Comparison of ENCODE assay signal across 8 mouse cellular contexts in the genomic region with DNA sequence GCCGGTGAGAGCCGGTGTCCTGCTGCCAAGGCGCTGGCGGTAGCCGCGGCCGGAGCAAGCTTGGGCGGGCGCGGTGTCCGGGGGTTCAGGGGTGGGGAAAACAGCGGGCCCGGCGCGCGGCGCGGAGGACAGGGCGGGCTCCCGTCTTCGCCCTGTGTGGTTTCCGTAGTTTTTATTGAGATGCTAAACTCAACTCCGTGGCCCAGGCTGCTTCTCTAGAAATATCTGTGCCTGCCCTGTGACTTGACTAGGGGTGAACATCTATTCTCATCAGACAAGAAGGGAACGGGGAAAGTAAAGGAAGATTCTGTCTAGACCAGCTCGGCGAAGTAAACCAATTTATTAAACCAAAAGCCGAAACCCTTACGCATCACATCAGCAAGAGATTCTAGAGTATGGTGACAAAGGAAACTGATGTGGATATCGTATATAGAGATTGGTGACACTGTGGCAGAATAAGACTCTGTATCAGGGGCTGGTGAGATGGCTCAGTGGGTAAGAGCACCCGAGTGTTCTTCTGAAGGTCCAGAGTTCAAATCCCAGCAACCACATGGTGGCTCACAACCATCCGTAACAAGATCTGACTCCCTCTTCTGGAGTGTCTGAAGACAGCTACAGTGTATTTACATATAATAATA. TPM values are rescaled to one million over a fixed set of nuclear protein-coding genes. Genes with fewer than 3 reads are reported as not detected.
DNase-seq lines count a peak whose midpoint lies in the region; ATAC-seq and TF ChIP-seq lines count a peak whose summit lies in the region.

No protein-coding gene starts in this region.

- peaks cover 16% of the 10 kb centered on the region for H3K4me1 ChIP-seq in heart, embryonic 15.5 days (replicated peaks)
- peaks cover 0 to 6% of the 10 kb centered on the region in 2 experiments; a peak in 2 of 4 replicates for H3K4me1 ChIP-seq in MEL (ENCODE audit: control insufficient read depth in 1 of 2, insufficient read depth in 2 of 2, low read length in 2 of 2)
- H3K4me1 ChIP-seq in hindbrain, embryonic 11.5 days (replicated peaks; ENCODE audit: control insufficient read depth, insufficient read depth, low read length) = no peaks in the 10 kb centered on the region
- H3K4me1 ChIP-seq in midbrain, embryonic 12.5 days = peaks cover 18% of the 10 kb centered on the region

- H3K27me3 ChIP-seq in heart, embryonic 15.5 days = no peaks in the 10 kb centered on the region
- H3K27me3 ChIP-seq in MEL (ENCODE audit: control insufficient read depth in 1 of 2, insufficient read depth in 2 of 2, low read length in 2 of 2) = no peaks in the 10 kb centered on the region
- peaks cover 7% of the 10 kb centered on the region for H3K27me3 ChIP-seq in hindbrain, embryonic 11.5 days (ENCODE audit: control insufficient read depth, insufficient read depth, low read length)
- peaks cover 15% of the 10 kb centered on the region for H3K27me3 ChIP-seq in midbrain, embryonic 12.5 days

- no peak for DNase-seq in heart, adult 18-20 months
- no peak for DNase-seq in MEL (ENCODE audit: low read depth, low spot score)
- no peak for DNase-seq in hindbrain, embryonic 11.5 days (ENCODE audit: low spot score)
- DNase-seq in spleen, postnatal 10 days (ENCODE audit: low spot score in 2 of 2) = no peak
- no peak for DNase-seq in thymus, adult 18-20 months
- no peak for DNase-seq in spleen, postnatal 4 days (ENCODE audit: low spot score in 2 of 2)

- no peak for TF ChIP-seq CTCF in MEL (IDR thresholded peaks at IDR 0.05 in 2 of 3, conservative IDR thresholded peaks at IDR 0.05 in 1 of 3; ENCODE audit: control insufficient read depth in 1 of 3, insufficient read depth in 1 of 3, low read depth in 2 of 3, low read length in 3 of 3, poor library complexity in 1 of 3, severe bottlenecking in 1 of 3)

- ATAC-seq in heart, embryonic 15.5 days (replicated peaks; ENCODE audit: insufficient number of reproducible peaks, insufficient read depth, low FRiP score, low read depth) = no peak; the same call in 1 of the 2 replicates
- ATAC-seq in hindbrain, embryonic 11.5 days (ENCODE audit: low FRiP score) = peak; percentile 84; the same call in 1 of the 2 replicates
- peak; percentile 80 for ATAC-seq in midbrain, embryonic 12.5 days (ENCODE audit: low FRiP score, low read depth)

- no peak for TF ChIP-seq EP300 in MEL (IDR thresholded peaks at IDR 0.05; ENCODE audit: low read depth in 1 of 2, low read length in 2 of 2)

- WGBS in heart, embryonic 15.5 days = 2% methylated on average over 28 of the region's 31 CpGs
- WGBS in hindbrain, embryonic 11.5 days = 4% methylated on average over 30 of the region's 31 CpGs
- whole genome bisulfite sequencing in midbrain, embryonic 12.5 days = 4% methylated on average over 31 of the region's 31 CpGs

- peaks cover 10% of the 10 kb centered on the region for H3K79me2 ChIP-seq in MEL (ENCODE audit: control insufficient read depth, insufficient read depth, low read length, poor library complexity)

- TF ChIP-seq RAD21 in MEL (IDR thresholded peaks at IDR 0.05; ENCODE audit: low read depth, low read length) = no peak

- no peak; a peak in 1 of 4 replicates for TF ChIP-seq POLR2A in MEL (IDR thresholded peaks at IDR 0.05; ENCODE audit: control insufficient read depth in 1 of 2, insufficient read depth in 1 of 2, low read depth in 1 of 2, low read length in 2 of 2, poor library complexity in 1 of 2)

- peak overlapping the region; percentile 75 for H3K9ac ChIP-seq in heart, embryonic 15.5 days
- H3K9ac ChIP-seq in MEL (ENCODE audit: control insufficient read depth, low read depth, low read length, poor library complexity, severe bottlenecking) = peak overlapping the region; percentile 97
- H3K9ac ChIP-seq in hindbrain, embryonic 11.5 days (ENCODE audit: low read depth, low read length) = peak overlapping the region; percentile 79
- peak overlapping the region; percentile 80 for H3K9ac ChIP-seq in midbrain, embryonic 12.5 days (replicated peaks)

- peak overlapping the region; percentile 95 for H3K4me2 ChIP-seq in heart, embryonic 15.5 days
- H3K4me2 ChIP-seq in hindbrain, embryonic 11.5 days (replicated peaks; ENCODE audit: low read depth, low read length) = peak overlapping the region; percentile 95
- H3K4me2 ChIP-seq in midbrain, embryonic 12.5 days (replicated peaks) = peak overlapping the region; percentile 83

- H3K36me3 ChIP-seq in heart, embryonic 15.5 days = peaks cover 14% of the 10 kb centered on the region
- peaks cover 7 to 9% of the 10 kb centered on the region in 2 experiments for H3K36me3 ChIP-seq in MEL (ENCODE audit: control insufficient read depth in 1 of 2, insufficient read depth in 2 of 2, low read length in 2 of 2)
- H3K36me3 ChIP-seq in hindbrain, embryonic 11.5 days (ENCODE audit: control insufficient read depth, insufficient read depth, low read length) = 0 out of 2 replicates have a peak, but pooled peaks cover 4% of the 10 kb centered on the region
- peaks cover 9% of the 10 kb centered on the region for H3K36me3 ChIP-seq in midbrain, embryonic 12.5 days

- H3K27ac ChIP-seq in heart, embryonic 15.5 days = peak overlapping the region; percentile 50; the same call in 1 of the 2 replicates
- peak overlapping the region; percentile 92 for H3K27ac ChIP-seq in MEL (ENCODE audit: control insufficient read depth, low read depth, low read length)
- no peak overlapping the region for H3K27ac ChIP-seq in hindbrain, embryonic 11.5 days (ENCODE audit: low read depth, low read length)
- 0 out of 2 replicates have a peak overlapping the region, but pooled peaks have one; percentile 46 for H3K27ac ChIP-seq in midbrain, embryonic 12.5 days (replicated peaks)

- H3K4me3 ChIP-seq in heart, embryonic 15.5 days = peak overlapping the region; percentile 75
- peak overlapping the region; percentile 82 to 98 for H3K4me3 ChIP-seq in MEL (ENCODE audit: control insufficient read depth in 1 of 2, insufficient read depth in 1 of 2, low read depth in 2 of 2, low read length in 2 of 2)
- H3K4me3 ChIP-seq in hindbrain, embryonic 11.5 days (ENCODE audit: low read depth, low read length) = peak overlapping the region; percentile 68
- H3K4me3 ChIP-seq in midbrain, embryonic 12.5 days = peak overlapping the region; percentile 76

- H3K9me3 ChIP-seq in heart, embryonic 15.5 days (replicated peaks) = no peaks in the 10 kb centered on the region
- no peaks in the 10 kb centered on the region for H3K9me3 ChIP-seq in MEL (replicated peaks; ENCODE audit: insufficient read depth, low read length)
- H3K9me3 ChIP-seq in hindbrain, embryonic 11.5 days (ENCODE audit: control insufficient read depth, low read length) = no peaks in the 10 kb centered on the region
- H3K9me3 ChIP-seq in midbrain, embryonic 12.5 days = no peaks in the 10 kb centered on the region

TF ChIP-seq in MEL, 35 proteins besides CTCF, POLR2A, EP300 and RAD21 (continues in another document):
- TF ChIP-seq ELF1 (IDR thresholded peaks at IDR 0.05; ENCODE audit: low read depth, low read length) (0 out of 2 replicates have a peak, but pooled peaks have one; percentile 10), MYC (IDR thresholded peaks at IDR 0.05; ENCODE audit: low read depth, low read length) (0 out of 2 replicates have a peak, but pooled peaks have one; percentile 31)

RNA-seq across cellular contexts. Expression of a gene that starts 0.5 kb away (rescaled TPM):
- polyA plus RNA-seq in heart, embryonic 15.5 days (2015; fragmentation: Nextera tagmentation; extraction: Ambion mirVana) = 13.0 and 17.3 TPM in 2 replicates
- total RNA-seq in heart, adult 18-20 months (2021) = 1 to 10 TPM; 2.2 to 2.3 TPM
- 32.4 and 33.7 TPM in 2 replicates for total RNA-seq in MEL (2012; rRNA removed)
- 10 to 100 TPM; 52.6 to 81.4 TPM for polyA plus RNA-seq in MEL (2012; ENCODE audit: insufficient read depth in 1 of 2, insufficient read length in 2 of 2, low read depth in 1 of 2, low replicate concordance in 2 of 2, missing spikeins in 1 of 2)
- polyA plus RNA-seq in hindbrain, embryonic 11.5 days (2014; fragmentation: Nextera tagmentation; extraction: Ambion mirVana) = 28.5 and 30.1 TPM in 2 replicates
- polyA plus RNA-seq in midbrain, embryonic 12.5 days (2016; fragmentation: Nextera tagmentation; extraction: Ambion mirVana) = 29.6 and 31.9 TPM in 2 replicates

RNA-seq across cellular contexts. Expression of a gene that starts 0.6 kb away (rescaled TPM):
- 17.6 and 23.9 TPM in 2 replicates for polyA plus RNA-seq in heart, embryonic 15.5 days (2015; fragmentation: Nextera tagmentation; extraction: Ambion mirVana)
- 100 to 1,000 TPM; 120 to 124 TPM for total RNA-seq in heart, adult 18-20 months (2021)
- 8.4 and 8.7 TPM in 2 replicates for total RNA-seq in MEL (2012; rRNA removed)
- 10 to 100 TPM in 1 of 2 experiments, not detected in 1; 15.2 TPM for polyA plus RNA-seq in MEL (2012; ENCODE audit: insufficient read depth in 1 of 2, insufficient read length in 2 of 2, low read depth in 1 of 2, low replicate concordance in 2 of 2, missing spikeins in 1 of 2)
- 7.9 and 10.0 TPM in 2 replicates for polyA plus RNA-seq in hindbrain, embryonic 11.5 days (2014; fragmentation: Nextera tagmentation; extraction: Ambion mirVana)
- polyA plus RNA-seq in midbrain, embryonic 12.5 days (2016; fragmentation: Nextera tagmentation; extraction: Ambion mirVana) = 10.0 and 11.1 TPM in 2 replicates

RNA-seq across cellular contexts. Expression of a gene that starts 16.9 kb away (rescaled TPM):
- 40.2 and 49.7 TPM in 2 replicates for polyA plus RNA-seq in heart, embryonic 15.5 days (2015; fragmentation: Nextera tagmentation; extraction: Ambion mirVana)
- 10 to 100 TPM; 32.9 to 35.7 TPM for total RNA-seq in heart, adult 18-20 months (2021)
- 96.3 and 115 TPM in 2 replicates for total RNA-seq in MEL (2012; rRNA removed)
- polyA plus RNA-seq in MEL (2012; ENCODE audit: insufficient read depth in 1 of 2, insufficient read length in 2 of 2, low read depth in 1 of 2, low replicate concordance in 2 of 2, missing spikeins in 1 of 2) = 10 to 100 TPM in 1 of 2 experiments, not detected in 1; 95.8 TPM
- 88.9 and 94.3 TPM in 2 replicates for polyA plus RNA-seq in hindbrain, embryonic 11.5 days (2014; fragmentation: Nextera tagmentation; extraction: Ambion mirVana)
- polyA plus RNA-seq in midbrain, embryonic 12.5 days (2016; fragmentation: Nextera tagmentation; extraction: Ambion mirVana) = 89.0 and 89.4 TPM in 2 replicates

RNA-seq across cellular contexts. Expression of a gene that starts 55.8 kb away (rescaled TPM):
- 16.8 and 19.9 TPM in 2 replicates for polyA plus RNA-seq in heart, embryonic 15.5 days (2015; fragmentation: Nextera tagmentation; extraction: Ambion mirVana)
- 10 to 100 TPM; 26.2 to 28.4 TPM for total RNA-seq in heart, adult 18-20 months (2021)
- total RNA-seq in MEL (2012; rRNA removed) = 31.7 and 37.9 TPM in 2 replicates
- polyA plus RNA-seq in MEL (2012; ENCODE audit: insufficient read depth in 1 of 2, insufficient read length in 2 of 2, low read depth in 1 of 2, low replicate concordance in 2 of 2, missing spikeins in 1 of 2) = 100 to 1,000 TPM in 1 of 2 experiments, 10 to 100 TPM in 1; 29.5 to 270 TPM
- 38.7 and 46.5 TPM in 2 replicates for polyA plus RNA-seq in hindbrain, embryonic 11.5 days (2014; fragmentation: Nextera tagmentation; extraction: Ambion mirVana)
- 36.9 and 39.6 TPM in 2 replicates for polyA plus RNA-seq in midbrain, embryonic 12.5 days (2016; fragmentation: Nextera tagmentation; extraction: Ambion mirVana)

RNA-seq across cellular contexts. Expression of a gene that starts 56.4 kb away (rescaled TPM):
- 0.50 and 0.68 TPM in 2 replicates for polyA plus RNA-seq in heart, embryonic 15.5 days (2015; fragmentation: Nextera tagmentation; extraction: Ambion mirVana)
- total RNA-seq in heart, adult 18-20 months (2021) = not detected
- total RNA-seq in MEL (2012; rRNA removed) = 0.08 and 0.10 TPM in 2 replicates
- polyA plus RNA-seq in MEL (2012; ENCODE audit: insufficient read depth in 1 of 2, insufficient read length in 2 of 2, low read depth in 1 of 2, low replicate concordance in 2 of 2, missing spikeins in 1 of 2) = under 1 TPM in 1 of 2 experiments, not detected in 1; 0.57 TPM
- polyA plus RNA-seq in hindbrain, embryonic 11.5 days (2014; fragmentation: Nextera tagmentation; extraction: Ambion mirVana) = 0.67 and 0.91 TPM in 2 replicates
- 1.2 and 1.7 TPM in 2 replicates for polyA plus RNA-seq in midbrain, embryonic 12.5 days (2016; fragmentation: Nextera tagmentation; extraction: Ambion mirVana)
